Mouse (Mus musculus) layer of hippocampus, postnatal 25 days (tissue): ENCODE data around the gene Pcca. TPM values are rescaled to one million over a fixed set of nuclear protein-coding genes. Genes with fewer than 3 reads are reported as not detected.

Experiments
- DNase-seq, 2 experiments: peaks; one replicate each; pipeline ENCODE4 v3.0.0; 2022; ENCODE audit warnings: mixed read lengths in 2 of 2, low spot score in 1 of 2; ENCODE audit errors: extremely low spot score in 1 of 2
- total RNA-seq, 2 experiments: library from RNA; stranded (reverse); gene quantifications; 2 replicates each; pipeline ENCODE4 v1.2.3; 2021

The Pcca gene
- total RNA-seq, 2 experiments from 2014 or later = 35.1 to 40.6 TPM

DNA sequence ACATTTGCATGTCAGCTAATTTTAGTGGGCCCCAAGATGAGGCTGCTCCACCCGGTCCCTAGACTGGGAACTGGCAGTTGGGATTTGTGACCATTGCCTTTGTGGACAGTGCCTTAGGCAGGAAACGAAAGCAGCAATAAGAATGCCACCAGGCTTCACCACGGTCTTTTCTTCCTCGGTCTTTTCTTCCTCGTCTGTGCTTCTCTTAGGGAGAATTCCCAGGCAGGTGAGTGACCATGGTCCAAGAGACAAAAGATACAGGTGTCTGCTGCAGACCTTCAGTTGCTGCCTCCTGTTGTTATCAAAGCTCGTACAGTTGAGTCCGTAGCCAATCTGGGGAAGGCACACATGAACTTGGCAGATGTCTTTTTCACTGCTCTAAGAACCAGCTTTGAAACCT, 346.2 kb downstream of the Pcca start:
- no peak for DNase-seq

DNA sequence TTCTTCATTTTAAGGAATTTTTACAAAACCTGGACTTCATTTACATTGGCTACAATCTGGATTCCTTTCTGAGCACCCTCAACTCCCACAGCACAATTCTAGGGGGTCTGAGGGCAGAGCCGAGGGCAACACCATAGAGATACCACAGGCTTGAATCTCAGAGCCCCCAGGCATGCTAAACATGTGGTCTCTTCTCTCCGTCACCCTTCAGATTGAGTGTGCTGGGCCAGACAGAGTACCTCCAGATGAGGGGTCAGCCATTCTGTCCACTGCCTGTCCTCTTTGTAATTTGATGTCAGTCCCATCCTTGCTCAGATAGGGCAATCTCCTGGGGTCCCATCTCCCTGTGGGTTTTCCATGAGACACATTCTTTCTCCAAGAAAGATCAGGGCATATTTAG, 347.6 kb downstream of the Pcca start:
- DNase-seq = no peak

DNA sequence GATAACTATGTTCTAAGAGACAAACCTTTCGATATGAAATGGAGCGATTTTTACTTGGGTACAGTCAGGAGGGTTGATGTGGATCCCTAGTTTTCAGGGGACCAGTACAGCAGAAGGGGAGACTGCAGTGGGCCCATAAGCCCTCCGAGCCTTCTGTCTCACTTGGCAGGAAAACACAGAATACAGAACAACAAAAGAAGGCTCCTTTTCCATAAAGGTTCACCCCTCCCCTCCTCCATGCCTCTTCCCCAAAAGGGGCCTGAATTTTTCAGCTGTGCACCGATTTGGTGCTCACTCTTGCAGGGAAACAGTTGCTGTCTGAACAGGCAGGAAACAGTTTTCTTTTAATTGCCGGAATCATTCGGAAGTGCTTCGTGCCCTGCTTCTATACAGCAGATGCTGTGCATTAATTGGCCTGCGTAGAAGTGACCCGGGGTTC, 348.1 kb downstream of the Pcca start:
- DNase-seq = no peak

DNA sequence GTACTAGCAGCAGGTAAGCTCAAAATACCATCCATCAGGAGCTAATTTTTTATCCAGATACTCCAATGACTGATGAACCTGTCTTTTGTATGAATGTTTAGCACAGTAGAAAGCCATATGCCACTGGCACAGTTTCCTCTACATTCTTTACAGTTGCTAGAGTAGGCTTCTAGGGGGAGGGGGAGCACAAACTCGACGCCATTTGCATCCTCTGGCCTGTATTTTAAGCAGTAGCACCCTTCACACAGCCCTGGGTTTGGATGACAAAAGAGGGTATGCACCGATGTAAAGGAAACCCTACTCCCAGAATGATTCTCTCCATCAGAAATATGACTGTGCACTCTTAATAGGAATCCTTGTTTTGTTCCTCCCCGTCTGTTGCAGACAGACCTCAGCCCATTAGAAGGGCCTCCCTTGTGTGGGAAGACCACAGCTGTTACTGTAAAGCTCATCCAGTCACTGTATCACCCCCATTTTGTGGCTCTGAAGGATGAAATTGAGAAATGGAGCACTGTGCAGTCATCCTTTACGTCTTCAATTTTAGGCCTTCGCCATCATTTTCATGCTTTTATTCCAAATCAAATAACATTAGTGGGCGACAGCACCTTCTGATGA, 348.8 kb downstream of the Pcca start:
- no peak for DNase-seq

DNA sequence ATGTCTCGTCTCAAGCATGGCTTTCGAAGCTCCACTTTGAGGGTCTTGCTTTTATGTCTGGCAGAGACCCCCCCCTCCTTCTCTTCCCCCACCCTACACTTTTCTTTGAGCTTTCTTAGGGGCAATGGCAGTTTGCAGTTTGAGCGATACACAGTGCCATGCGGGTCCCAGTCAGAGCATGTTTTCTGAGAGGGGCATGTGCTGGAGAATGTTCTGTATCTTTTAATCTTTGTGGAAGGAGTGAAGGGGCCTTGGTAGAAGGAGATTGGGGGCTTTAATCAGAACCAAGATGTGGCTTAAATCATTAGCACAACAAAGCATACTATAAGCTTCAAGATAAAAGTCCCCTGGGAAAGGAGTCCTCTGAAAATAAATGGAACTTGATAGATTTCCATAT, 349.3 kb downstream of the Pcca start:
- DNase-seq = no peak

DNA sequence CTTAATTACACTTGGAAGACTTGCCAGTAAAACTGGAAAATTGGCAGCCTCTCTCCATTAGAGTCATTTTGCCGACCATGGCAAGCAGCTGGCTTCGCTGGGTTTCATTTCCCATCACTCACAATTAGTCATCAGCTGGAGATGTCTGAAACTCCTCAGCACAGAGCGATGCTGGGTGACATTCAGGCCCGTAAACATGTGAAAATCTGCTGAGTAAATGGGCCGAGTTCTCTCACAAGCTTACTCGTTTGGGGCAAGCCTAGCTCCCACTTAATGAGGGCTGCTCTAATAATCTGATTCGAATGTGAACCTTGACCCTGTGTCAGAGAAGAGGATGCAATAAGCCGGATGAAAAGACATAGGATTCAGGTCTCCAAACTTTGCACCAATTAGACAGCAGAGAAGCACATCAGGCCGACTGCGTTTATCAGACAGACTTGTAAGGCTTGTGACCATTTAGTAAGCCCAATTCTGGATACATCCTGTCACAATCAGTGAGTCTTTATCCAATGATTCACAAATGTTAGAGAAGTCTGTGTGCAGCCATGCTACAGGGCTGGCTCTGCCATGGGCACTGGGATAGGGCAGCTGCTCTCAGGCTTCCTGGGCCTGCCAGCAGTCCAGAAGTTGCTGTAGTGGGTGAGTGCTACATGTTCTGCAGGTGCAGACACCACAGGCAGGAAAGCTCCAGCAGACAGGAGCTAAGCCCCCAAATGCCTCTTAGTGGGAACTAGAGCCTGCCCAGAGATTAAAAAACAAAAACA, 349.9 kb downstream of the Pcca start:
- DNase-seq = no peak

DNA sequence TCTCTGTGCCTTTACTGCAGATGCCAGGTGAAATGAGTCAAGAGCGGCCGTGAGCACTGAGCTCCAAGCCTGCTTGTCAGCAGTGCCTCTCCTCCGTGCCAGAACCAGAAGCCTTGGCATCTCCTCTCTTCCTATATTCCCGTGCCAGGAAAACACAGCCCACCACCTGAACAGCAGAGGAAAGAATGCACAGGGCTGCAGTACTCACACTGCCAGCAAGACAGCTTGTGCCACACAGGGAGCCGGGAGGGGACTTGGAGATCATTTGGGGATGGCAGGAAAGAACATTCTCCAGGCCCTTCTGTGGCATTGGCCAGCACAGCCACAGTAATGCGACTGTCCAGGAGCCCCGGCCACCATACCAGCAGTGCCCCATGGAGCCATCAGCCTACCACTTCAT, 351.8 kb downstream of the Pcca start:
- DNase-seq = no peak

DNA sequence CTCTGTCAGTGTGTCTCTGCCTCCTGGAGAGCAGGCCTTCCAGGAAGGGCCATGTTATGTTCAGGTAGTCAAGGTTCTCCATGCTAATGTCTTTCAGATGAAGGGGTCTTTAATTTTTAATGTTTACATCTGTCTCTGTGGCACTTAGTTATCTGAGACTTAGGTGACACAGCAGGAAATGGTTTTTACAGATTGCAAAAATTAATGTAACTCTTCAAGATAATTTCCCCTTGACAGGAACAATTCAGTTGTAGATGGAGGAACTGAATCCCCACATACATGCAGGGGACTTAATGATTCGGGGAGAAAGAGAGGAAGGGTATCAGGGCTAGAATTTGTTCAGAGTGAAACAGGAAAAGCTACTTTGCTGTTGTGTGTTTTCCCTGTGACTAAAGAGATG, 353.2 kb downstream of the Pcca start:
- no peak for DNase-seq

DNA sequence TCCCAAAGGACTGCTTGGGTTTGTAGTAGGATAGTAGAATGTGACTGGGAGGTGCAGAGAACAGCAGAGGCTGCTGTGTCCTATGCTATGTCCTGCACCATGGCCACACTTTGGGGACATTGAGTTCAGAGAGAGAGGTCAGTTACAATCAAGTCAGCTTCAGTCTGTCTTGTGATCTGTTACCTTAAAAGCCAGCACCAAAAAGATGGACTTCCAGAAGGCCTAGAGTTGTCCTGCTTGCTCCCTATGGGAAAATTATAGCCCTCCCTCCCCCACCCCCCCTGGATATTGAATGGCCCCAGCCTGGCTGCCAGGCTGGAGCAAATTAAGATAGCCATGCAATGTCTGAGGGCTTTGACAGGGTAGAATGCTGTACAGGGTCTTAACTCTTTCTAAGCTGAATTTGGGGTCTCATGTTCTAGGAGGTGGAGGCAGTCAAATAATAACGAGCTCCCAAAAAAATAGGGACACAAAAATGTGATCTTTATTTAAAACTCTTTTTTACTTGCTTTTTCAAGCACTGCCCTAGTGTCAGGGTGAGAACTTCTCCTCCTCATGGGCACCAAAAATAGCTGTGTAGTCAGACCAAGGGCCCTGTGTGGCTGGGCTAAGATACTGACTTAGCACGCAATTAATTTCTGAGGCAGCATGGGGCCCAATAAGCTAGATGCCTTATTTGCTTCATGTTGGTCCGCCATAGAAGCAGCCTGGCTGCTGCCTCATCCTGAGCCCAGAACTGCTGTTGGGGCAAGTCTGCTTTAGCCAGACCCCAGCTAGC, 353.8 kb downstream of the Pcca start:
- DNase-seq = no peak

DNA sequence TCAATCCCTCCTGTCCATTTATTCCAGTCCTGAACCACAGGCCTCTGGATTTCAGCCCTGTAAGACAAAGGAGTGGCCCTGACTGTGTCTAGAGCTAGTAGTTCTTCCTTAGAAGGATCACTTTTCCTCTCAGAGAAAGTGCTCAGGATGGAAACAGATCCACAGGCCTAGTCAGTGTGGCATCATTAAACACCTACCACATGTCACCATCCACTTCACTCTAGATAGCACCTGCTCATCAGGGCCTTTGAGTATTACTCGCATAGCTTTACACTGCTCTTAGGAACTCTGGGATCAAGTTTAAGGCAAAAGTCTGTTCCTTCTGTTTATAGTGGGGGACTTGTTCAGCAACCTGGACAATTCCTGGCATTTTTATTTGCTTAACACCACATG, 354.4 kb downstream of the Pcca start:
- DNase-seq = no peak

DNA sequence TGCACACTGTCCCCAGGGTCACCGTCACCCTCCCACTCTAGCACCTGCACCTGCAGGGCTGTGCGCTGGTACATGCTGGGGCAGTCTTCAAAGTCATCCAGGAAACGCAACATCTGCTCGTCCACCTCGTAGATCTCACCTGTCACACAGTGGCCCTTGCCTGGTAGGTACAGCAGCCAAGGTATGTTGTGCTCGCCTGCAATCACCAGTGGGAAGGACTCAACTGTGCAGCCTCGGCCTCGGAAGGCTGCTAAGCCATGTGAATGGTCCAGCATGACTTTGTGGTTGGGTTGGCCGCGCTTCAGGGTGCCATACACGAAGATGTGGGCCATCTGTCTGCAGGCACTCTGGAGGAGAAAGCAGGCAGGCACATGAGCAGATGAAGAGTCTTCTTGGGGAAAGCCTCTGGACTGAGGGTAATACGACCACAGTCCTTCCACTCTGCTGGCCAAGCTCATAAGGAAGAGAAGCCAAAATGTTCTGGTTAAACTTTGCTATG, 357.4 kb downstream of the Pcca start:
- no peak for DNase-seq

DNA sequence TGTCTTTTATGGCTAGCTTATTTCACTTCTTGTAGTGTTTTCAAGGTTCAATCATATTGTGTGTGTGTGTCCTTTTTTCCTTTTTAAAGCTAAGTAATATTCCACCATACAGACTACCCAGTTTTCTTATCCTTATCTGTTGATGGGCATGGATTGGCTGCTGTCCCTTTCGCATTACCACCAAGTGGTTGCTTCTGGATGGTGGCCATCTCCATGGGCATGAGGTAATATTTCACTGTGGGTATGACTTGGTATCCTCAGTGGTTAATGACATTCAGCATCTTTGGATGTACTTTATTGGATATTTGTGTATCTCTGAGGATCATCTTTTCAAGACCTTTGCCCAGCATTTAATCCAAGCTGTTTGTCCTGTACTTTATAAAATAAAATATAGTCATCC, 362.0 kb downstream of the Pcca start:
- DNase-seq = no peak

DNA sequence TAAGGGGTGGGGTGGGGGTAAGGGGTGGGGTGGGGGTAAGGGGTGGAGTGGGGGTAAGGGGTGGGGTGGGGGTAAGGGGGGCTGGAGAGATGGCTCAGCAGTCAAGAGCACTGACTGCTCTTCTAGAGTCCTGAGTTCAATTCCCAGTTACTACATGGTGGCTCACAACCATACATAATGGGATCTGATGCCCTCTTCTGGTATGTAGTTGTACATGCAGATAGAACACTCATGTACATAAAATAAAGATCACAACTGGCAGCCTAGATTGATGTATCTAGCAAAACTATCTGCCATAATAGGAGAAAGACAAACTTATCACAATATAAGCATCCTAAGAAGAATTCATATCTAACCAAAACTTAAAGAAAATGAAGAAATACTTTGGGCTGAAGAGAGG, 364.4 kb downstream of the Pcca start:
- DNase-seq = no peak

DNA sequence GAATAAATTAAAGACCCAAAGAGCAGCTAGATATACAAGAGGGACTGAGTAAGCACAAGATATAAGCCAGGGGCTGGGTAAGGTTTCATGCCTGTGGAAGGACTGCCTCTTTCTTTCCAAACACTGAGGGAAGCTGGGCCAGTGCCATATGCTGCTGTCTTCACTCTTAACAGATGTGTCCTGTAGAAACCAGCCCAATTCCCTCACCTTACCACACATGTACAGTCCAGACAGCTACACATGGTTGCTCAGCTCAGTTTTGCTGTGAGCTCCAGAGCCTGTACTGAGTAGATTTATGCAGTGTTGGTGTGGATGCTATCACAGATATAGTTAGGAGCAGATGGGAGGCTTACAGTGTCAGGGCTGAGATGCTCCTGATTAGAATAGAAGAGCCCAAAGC, 366.6 kb downstream of the Pcca start:
- no peak for DNase-seq

DNA sequence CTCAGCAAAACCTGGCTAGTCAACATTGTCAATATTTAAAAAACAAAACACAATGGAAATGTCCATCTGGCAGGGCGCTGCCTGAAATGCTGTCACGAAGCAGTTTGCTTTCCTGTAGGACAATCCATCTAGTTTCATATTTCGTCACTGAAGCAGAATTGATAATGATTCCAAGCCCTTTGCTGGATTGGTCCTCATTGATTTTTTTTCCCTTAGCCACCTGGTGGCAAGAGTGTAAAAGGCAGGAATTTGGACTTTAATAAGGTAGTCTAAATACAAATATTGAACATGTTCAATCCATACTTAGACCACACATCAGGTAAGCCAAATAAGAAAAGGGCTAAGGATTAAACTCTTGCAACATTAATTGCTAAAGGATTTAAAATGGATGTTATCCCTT, 367.1 kb downstream of the Pcca start:
- no peak for DNase-seq

DNA sequence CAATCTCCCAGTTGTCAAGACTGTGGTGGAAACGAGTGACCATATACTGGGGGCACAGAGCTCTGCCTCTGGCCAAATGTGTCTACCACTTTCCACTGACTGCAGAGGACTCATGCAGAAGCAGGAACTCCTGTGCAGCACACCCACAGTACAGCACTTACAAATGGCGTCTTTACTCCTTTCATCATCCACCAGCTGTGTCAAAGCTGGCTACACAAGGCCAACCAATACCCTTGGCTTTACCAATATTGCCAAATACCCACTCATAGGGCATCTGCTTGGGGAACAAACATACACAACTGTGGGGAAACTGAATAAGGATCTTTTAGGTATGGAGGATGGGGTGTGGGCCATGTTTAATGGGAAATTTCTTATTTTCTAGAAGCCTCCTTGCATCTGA, 367.6 kb downstream of the Pcca start:
- no peak for DNase-seq

DNA sequence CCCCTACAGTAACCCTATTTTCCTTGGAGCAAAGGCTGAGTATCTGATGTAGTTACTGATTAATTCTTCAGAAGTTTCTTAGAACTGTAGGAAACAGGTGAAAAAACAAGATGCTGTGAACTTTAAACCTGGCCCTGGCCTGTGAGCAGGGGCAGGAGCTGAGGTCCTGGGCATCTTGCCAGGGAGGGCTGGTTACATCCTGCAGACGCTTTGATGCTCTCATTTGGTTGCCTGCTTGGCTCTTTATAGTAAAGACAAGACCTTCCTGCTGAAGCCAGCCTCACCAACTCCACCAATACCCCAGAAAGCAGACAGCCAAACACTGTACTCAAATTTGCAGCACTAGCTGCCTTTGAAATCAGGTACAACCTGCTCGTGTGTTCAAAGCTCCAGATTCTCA, 368.0 kb downstream of the Pcca start:
- peak in 1 of 2 experiments; percentile 4 for DNase-seq

DNA sequence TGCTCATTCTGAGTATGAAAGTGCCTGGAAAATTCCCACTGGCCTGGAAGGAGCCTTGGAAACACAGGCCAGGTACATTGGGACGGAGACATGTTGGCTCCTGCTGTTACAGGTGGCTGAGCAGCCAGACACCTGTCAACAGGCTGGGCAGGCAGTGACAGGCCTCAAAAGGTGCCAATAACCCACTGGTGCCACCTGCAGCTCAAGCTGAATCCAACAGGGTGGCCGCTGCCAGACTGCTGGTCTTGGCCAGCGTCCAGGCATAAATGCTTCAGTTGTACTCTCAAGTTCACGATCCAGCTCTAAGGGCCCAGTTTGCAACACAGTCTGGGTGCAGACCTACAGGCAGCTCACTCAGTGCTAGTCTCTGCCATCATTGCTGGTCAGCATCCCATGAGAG, 368.8 kb downstream of the Pcca start:
- peak in 1 of 2 experiments; percentile 47 for DNase-seq

DNA sequence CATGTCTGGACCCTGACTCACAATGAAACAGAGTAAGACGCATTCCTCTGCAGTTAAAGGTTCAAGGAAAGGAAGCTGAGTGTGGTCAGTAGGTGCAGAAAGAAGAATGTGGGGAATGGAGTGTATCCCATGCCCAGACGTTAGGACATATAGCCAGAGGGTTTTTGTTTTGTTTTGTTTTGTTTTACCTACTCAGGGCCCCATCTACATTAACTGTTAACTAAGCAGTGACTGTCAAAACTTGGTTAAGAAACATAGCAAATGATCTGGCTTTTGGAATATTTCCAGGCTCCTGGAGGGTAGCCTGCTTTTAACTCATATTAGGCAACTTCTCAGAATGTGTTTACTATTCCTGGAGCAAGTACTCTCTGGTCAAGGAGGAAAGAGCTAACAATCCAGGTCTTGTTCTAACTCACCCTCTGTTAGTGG, 369.8 kb downstream of the Pcca start:
- DNase-seq = no peak

DNA sequence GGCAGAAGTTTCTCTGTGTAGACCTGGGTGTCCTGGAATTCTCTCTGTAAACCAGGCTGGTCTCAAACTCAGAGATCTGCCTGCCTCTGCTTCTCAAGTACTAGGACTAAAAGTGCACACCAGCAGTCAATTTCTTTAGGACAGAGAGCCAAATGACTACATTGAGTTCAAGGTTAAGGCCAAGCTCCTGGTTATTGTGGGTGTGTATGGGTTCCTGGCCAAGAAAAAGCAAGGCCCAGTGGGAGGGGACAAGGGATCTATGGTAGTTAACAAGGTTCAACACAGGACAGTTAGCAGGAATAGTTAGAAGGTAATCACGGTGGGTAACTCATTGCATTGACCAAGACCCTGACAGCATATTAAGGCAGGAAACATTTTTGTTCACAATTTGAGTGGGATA, 370.9 kb downstream of the Pcca start:
- no peak for DNase-seq

DNA sequence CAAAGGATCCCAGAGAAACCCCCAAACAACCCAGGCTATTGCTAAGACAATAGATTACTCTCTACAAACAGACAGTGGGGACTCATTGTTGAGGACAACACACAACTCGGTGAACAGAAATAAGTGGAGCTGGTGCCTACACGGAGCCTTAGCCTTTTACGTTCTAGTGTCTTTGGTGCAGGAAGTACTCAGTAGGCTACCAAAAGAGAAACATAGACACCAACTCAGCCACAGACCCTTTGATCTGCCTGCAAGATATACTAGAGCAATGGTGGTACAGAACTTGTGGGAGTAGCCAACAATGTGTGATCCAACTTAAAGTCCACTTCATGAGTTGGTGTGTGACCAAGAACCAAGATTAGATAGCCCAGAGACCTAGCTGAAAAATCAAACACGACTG, 374.0 kb downstream of the Pcca start:
- DNase-seq = no peak
